Mouse (Mus musculus) naive thymus-derived CD4-positive, alpha-beta T cell, adult 2 months (primary cell): ENCODE data around the gene Lrguk.

Source experiments
- DNase-seq: peaks from one replicate; pipeline ENCODE4 v3.0.0-alpha.2; 2011; ENCODE audit warnings: low read depth

Lrguk gene

GRCm38 (mm10) chr6:34176111-34176863, 147.0 kb downstream of the Lrguk start:
- peak; percentile 74 for DNase-seq

- DNase-seq, result peak; percentile 94
Observed at GRCm38 (mm10) chr6:34176864-34177247, 147.6 kb downstream of the Lrguk start, which contains the start of gene Slc35b4. Gene Slc35b4 (minus strand): TSS chr6:34177111.

DNA sequence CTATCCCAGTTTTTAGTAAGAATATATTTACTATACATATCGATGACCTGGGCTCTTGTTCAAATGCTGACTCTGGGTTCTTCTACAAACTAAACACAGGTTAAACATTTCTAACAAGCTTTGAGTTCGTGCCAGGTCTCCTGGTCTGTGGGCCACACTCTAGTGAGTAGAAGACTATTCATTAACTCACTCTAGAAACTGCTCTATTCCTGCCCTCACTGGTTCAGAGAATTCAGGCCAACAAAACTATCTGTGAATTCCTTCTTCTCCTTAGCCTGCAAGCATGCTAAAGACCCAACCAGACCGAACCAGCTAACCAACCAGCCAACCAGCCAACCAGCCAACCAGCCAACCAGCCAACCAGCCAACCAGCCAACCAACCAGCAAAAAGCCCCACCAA, 149.8 kb downstream of the Lrguk start:
- DNase-seq, result no peak

GRCm38 (mm10) chr6:34179911-34180310, 150.7 kb downstream of the Lrguk start:
- DNase-seq, result no peak

- DNase-seq, result no peak
Observed at GRCm38 (mm10) chr6:34181961-34182360, 152.7 kb downstream of the Lrguk start.

GRCm38 (mm10) chr6:34183326-34183725, 154.1 kb downstream of the Lrguk start:
- no peak for DNase-seq
